Mouse (Mus musculus): ENCODE data around the gene Dclk2. TPM values are rescaled to one million over a fixed set of nuclear protein-coding genes. Genes with fewer than 3 reads are reported as not detected.
A peak's percentile ranks its signal among the peaks of the same experiment; 100 is the strongest.

Gene Dclk2
- 14.9 and 16.0 TPM in 2 replicates for polyA plus RNA-seq (2015; fragmentation: Nextera tagmentation; extraction: Ambion mirVana)

GRCm38 (mm10) chr3:86920343-86921083 lies at the start of gene Dclk2:
Gene Dclk2, minus strand, starts transcription at chr3:86920852.
- Histone ChIP-seq H3K4me1 (ENCODE audit: control insufficient read depth, low read depth, low read length) (no peaks in the 10 kb centered on the region; the same call in 1 of the 2 replicates), H3K27ac (ENCODE audit: low read length) (no peak within 1 kb of the TSS), H3K36me3 (ENCODE audit: control insufficient read depth, insufficient read depth) (no peaks in the 10 kb centered on the region), H3K4me2 (ENCODE audit: low read depth, low read length) (peak within 1 kb of the TSS; percentile 75), H3K27me3 (ENCODE audit: control insufficient read depth, insufficient read depth, low read depth, low read length) (peaks cover 33% of the 10 kb centered on the region), H3K9ac (ENCODE audit: low read depth, low read length) (peak within 1 kb of the TSS; percentile 47; the same call in 1 of the 2 replicates), H3K4me3 (ENCODE audit: low read depth, low read length) (peak within 1 kb of the TSS; percentile 62), H3K9me3 (replicated peaks; ENCODE audit: control insufficient read depth, low read length) (no peaks in the 10 kb centered on the region)
- WGBS (ENCODE audit: insufficient replicate concordance), result under 1% methylated on average over 76 of the region's 91 CpGs
- ATAC-seq (ENCODE audit: low read depth), result peak; percentile 74

GRCm38 (mm10) chr3:86962665-86963435 lies 42.2 kb upstream of the Dclk2 start:
- Histone ChIP-seq H3K9ac (ENCODE audit: low read depth, low read length) (no peak overlapping the region), H3K4me2 (ENCODE audit: low read depth, low read length) (no peak overlapping the region), H3K4me3 (ENCODE audit: low read depth, low read length) (no peak overlapping the region), H3K9me3 (replicated peaks; ENCODE audit: control insufficient read depth, low read length) (no peaks in the 10 kb centered on the region), H3K27me3 (ENCODE audit: control insufficient read depth, insufficient read depth, low read depth, low read length) (no peaks in the 10 kb centered on the region), H3K27ac (ENCODE audit: low read length) (no peak overlapping the region), H3K36me3 (ENCODE audit: control insufficient read depth, insufficient read depth) (no peaks in the 10 kb centered on the region), H3K4me1 (ENCODE audit: control insufficient read depth, low read depth, low read length) (no peaks in the 10 kb centered on the region)
- no peak for ATAC-seq (ENCODE audit: low read depth)
- WGBS (ENCODE audit: insufficient replicate concordance), result 71% methylated on average over 17 of the region's 17 CpGs

GRCm38 (mm10) chr3:86961395-86961669 lies 40.7 kb upstream of the Dclk2 start:
- no peaks in the 10 kb centered on the region for H3K27me3 ChIP-seq (ENCODE audit: control insufficient read depth, insufficient read depth, low read depth, low read length)
- no peak overlapping the region for H3K4me3 ChIP-seq (ENCODE audit: low read depth, low read length)
- ATAC-seq (ENCODE audit: low read depth), result no peak
- no peaks in the 10 kb centered on the region for H3K9me3 ChIP-seq (replicated peaks; ENCODE audit: control insufficient read depth, low read length)
- H3K27ac ChIP-seq (ENCODE audit: low read length), result no peak overlapping the region
- H3K9ac ChIP-seq (ENCODE audit: low read depth, low read length), result no peak overlapping the region
- peak overlapping the region; percentile 3; the same call in 1 of the 2 replicates for H3K4me2 ChIP-seq (ENCODE audit: low read depth, low read length)
- no peaks in the 10 kb centered on the region for H3K36me3 ChIP-seq (ENCODE audit: control insufficient read depth, insufficient read depth)
- 33% methylated on average over 2 of the region's 2 CpGs for WGBS (ENCODE audit: insufficient replicate concordance)
- H3K4me1 ChIP-seq (ENCODE audit: control insufficient read depth, low read depth, low read length), result no peaks in the 10 kb centered on the region

GRCm38 (mm10) chr3:86960656-86961394 lies 40.2 kb upstream of the Dclk2 start:
- Histone ChIP-seq H3K4me1 (ENCODE audit: control insufficient read depth, low read depth, low read length) (no peaks in the 10 kb centered on the region), H3K27ac (ENCODE audit: low read length) (no peak overlapping the region), H3K4me3 (ENCODE audit: low read depth, low read length) (no peak overlapping the region), H3K9ac (ENCODE audit: low read depth, low read length) (no peak overlapping the region), H3K9me3 (replicated peaks; ENCODE audit: control insufficient read depth, low read length) (no peaks in the 10 kb centered on the region), H3K36me3 (ENCODE audit: control insufficient read depth, insufficient read depth) (no peaks in the 10 kb centered on the region), H3K27me3 (ENCODE audit: control insufficient read depth, insufficient read depth, low read depth, low read length) (no peaks in the 10 kb centered on the region), H3K4me2 (ENCODE audit: low read depth, low read length) (peak overlapping the region; percentile 3; the same call in 1 of the 2 replicates)
- 36% methylated on average over 17 of the region's 17 CpGs for WGBS (ENCODE audit: insufficient replicate concordance)
- no peak for ATAC-seq (ENCODE audit: low read depth)

DNA sequence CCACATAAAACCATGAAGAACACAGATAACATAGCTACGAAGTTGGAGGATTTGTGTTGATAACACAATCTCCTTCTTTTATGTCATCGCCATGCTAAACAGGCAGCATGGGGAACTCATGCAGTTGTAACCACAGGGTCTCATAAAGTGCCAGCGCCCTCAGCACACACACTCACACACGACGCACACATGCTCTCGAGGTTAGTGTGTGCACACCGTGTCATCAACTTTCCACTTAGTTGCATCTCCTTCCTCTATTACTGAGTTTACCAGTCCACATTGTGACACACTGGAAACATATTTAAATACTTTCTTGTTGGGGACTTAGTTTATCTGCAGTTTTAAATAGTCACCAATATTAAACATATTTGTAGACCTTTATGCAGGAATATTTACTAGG lies 38.4 kb upstream of the Dclk2 start:
- Histone ChIP-seq H3K9me3 (replicated peaks; ENCODE audit: control insufficient read depth, low read length) (no peaks in the 10 kb centered on the region), H3K4me3 (ENCODE audit: low read depth, low read length) (no peak overlapping the region), H3K27me3 (ENCODE audit: control insufficient read depth, insufficient read depth, low read depth, low read length) (no peaks in the 10 kb centered on the region), H3K36me3 (ENCODE audit: control insufficient read depth, insufficient read depth) (no peaks in the 10 kb centered on the region), H3K27ac (ENCODE audit: low read length) (no peak overlapping the region), H3K4me2 (ENCODE audit: low read depth, low read length) (no peak overlapping the region), H3K4me1 (ENCODE audit: control insufficient read depth, low read depth, low read length) (no peaks in the 10 kb centered on the region), H3K9ac (ENCODE audit: low read depth, low read length) (no peak overlapping the region)
- 47% methylated on average over 7 of the region's 7 CpGs for WGBS (ENCODE audit: insufficient replicate concordance)
- no peak for ATAC-seq (ENCODE audit: low read depth)

DNA sequence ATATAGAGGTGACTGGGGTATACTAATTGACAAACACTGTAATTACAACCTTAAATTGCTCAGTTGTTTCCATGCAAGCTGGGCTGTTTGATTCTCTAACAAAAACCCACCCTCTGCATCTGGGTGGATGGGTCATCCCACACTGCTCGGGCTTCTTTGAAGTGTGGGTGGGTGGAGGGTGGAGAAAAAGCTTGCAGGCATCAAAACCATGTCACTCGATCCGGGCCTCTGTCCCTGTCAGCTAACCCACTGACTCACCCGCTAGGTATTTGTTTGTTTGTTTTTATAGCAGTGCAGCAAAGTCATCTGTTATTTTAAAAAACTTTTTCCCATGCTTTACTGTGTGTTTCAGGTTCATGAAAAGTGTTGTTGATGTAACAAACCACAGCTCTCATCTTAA lies 34.7 kb upstream of the Dclk2 start:
- 38% methylated on average over 4 of the region's 4 CpGs for WGBS (ENCODE audit: insufficient replicate concordance)
- no peaks in the 10 kb centered on the region for H3K9me3 ChIP-seq (replicated peaks; ENCODE audit: control insufficient read depth, low read length)
- no peak overlapping the region for H3K27ac ChIP-seq (ENCODE audit: low read length)
- H3K36me3 ChIP-seq (ENCODE audit: control insufficient read depth, insufficient read depth), result no peaks in the 10 kb centered on the region
- H3K4me2 ChIP-seq (ENCODE audit: low read depth, low read length), result no peak overlapping the region
- ATAC-seq (ENCODE audit: low read depth), result no peak
- no peaks in the 10 kb centered on the region for H3K27me3 ChIP-seq (ENCODE audit: control insufficient read depth, insufficient read depth, low read depth, low read length)
- H3K9ac ChIP-seq (ENCODE audit: low read depth, low read length), result no peak overlapping the region
- no peak overlapping the region for H3K4me3 ChIP-seq (ENCODE audit: low read depth, low read length)
- H3K4me1 ChIP-seq (ENCODE audit: control insufficient read depth, low read depth, low read length), result no peaks in the 10 kb centered on the region

GRCm38 (mm10) chr3:86954521-86954920 lies 33.9 kb upstream of the Dclk2 start:
- Histone ChIP-seq H3K9me3 (replicated peaks; ENCODE audit: control insufficient read depth, low read length) (no peaks in the 10 kb centered on the region), H3K4me3 (ENCODE audit: low read depth, low read length) (no peak overlapping the region), H3K4me1 (ENCODE audit: control insufficient read depth, low read depth, low read length) (no peaks in the 10 kb centered on the region), H3K4me2 (ENCODE audit: low read depth, low read length) (no peak overlapping the region), H3K9ac (ENCODE audit: low read depth, low read length) (no peak overlapping the region), H3K27ac (ENCODE audit: low read length) (no peak overlapping the region), H3K27me3 (ENCODE audit: control insufficient read depth, insufficient read depth, low read depth, low read length) (no peaks in the 10 kb centered on the region), H3K36me3 (ENCODE audit: control insufficient read depth, insufficient read depth) (no peaks in the 10 kb centered on the region)
- peak; percentile 37; the same call in 1 of the 2 replicates for ATAC-seq (ENCODE audit: low read depth)
- WGBS (ENCODE audit: insufficient replicate concordance), result 56% methylated on average over 1 of the region's 1 CpGs

DNA sequence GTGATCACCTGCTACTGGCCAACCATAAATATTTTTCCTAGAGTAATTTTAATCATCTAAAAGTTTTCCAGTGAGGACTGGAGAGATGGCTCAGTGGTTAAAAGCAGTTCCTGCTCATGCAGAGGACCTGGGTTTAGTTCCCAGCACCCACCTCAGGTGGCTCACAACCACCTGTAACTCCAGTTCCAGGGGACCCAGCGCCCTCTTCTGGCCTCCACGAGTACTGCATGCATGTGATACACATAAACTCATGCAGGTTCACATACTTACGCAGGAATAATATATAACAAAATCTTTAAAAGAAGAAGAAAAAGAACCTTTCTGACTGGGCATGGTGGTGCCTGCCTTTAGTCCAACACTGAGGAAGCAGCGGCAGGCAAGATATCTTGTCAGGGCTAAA lies 33.2 kb upstream of the Dclk2 start:
- ATAC-seq (ENCODE audit: low read depth), result no peak
- WGBS (ENCODE audit: insufficient replicate concordance), result 69% methylated on average over 4 of the region's 4 CpGs
- no peak overlapping the region for H3K4me3 ChIP-seq (ENCODE audit: low read depth, low read length)
- H3K9ac ChIP-seq (ENCODE audit: low read depth, low read length), result no peak overlapping the region
- no peak overlapping the region for H3K27ac ChIP-seq (ENCODE audit: low read length)
- no peaks in the 10 kb centered on the region for H3K4me1 ChIP-seq (ENCODE audit: control insufficient read depth, low read depth, low read length)
- H3K4me2 ChIP-seq (ENCODE audit: low read depth, low read length), result no peak overlapping the region
- H3K36me3 ChIP-seq (ENCODE audit: control insufficient read depth, insufficient read depth), result no peaks in the 10 kb centered on the region
- no peaks in the 10 kb centered on the region for H3K9me3 ChIP-seq (replicated peaks; ENCODE audit: control insufficient read depth, low read length)
- H3K27me3 ChIP-seq (ENCODE audit: control insufficient read depth, insufficient read depth, low read depth, low read length), result no peaks in the 10 kb centered on the region
